Mouse (Mus musculus) intestine, embryonic 16.5 days (tissue): Measurements from ENCODE around the gene Hmces. TPM values are rescaled to one million over a fixed set of nuclear protein-coding genes. Genes with fewer than 3 reads are reported as not detected.

ENCODE experiments used
- ATAC-seq: fragments of 200-750 bp; cut with Nextera tagmentation; 2 replicates; pipeline ENCODE4 v1.8.0; 2017; ENCODE audit warnings: moderate TSS enrichment, moderate library complexity
- H3K27ac ChIP-seq: fragments of 300-500 bp; sonication (generic); 2 replicates; pipeline ENCODE4 v1.5.1; 2014; ENCODE audit warnings: mild to moderate bottlenecking, low read length
- H3K27me3 ChIP-seq: fragments of 300-500 bp; sonication (generic); replicated peaks from 2 replicates; pipeline ENCODE4 v1.6.1; 2014; ENCODE audit warnings: low read length, control low read depth, mixed read lengths; ENCODE audit not compliant: control insufficient read depth, insufficient read depth
- H3K36me3 ChIP-seq: fragments of 300-500 bp; sonication (generic); 2 replicates; pipeline ENCODE4 v1.6.1; 2014; ENCODE audit warnings: low read length, control low read depth; ENCODE audit not compliant: control insufficient read depth, insufficient read depth
- H3K4me1 ChIP-seq: fragments of 300-500 bp; sonication (generic); 2 replicates; pipeline ENCODE4 v1.6.1; 2014; ENCODE audit warnings: low read length, control low read depth, mixed read lengths; ENCODE audit not compliant: control insufficient read depth, insufficient read depth
- H3K4me2 ChIP-seq: fragments of 300-500 bp; sonication (generic); 2 replicates; pipeline ENCODE4 v1.6.1; 2014; ENCODE audit warnings: low read depth, low read length, control low read depth
- H3K4me3 ChIP-seq: fragments of 300-500 bp; sonication (generic); 2 replicates; pipeline ENCODE4 v1.5.1; 2014; ENCODE audit warnings: mild to moderate bottlenecking, low read length
- H3K9ac ChIP-seq: fragments of 300-500 bp; sonication (generic); 2 replicates; pipeline ENCODE4 v1.6.1; 2014; ENCODE audit warnings: low read depth, low read length
- H3K9me3 ChIP-seq: fragments of 300-500 bp; sonication (generic); 2 replicates; pipeline ENCODE4 v1.6.1; 2016; ENCODE audit warnings: low read length, control low read depth; ENCODE audit not compliant: control insufficient read depth
- WGBS: fragments of 180-500 bp; shearing (Covaris S2); extraction: QIAGEN DNeasy Blood & Tissue Kit; methylation state at CpG from one replicate; pipeline ENCODE4 v1.1.7; 2014; 5-methylcytosine and 5-hydroxymethylcytosine counted together
- polyA plus RNA-seq: library from polyadenylated mRNA; unstranded; fragments of >200 nt; fragmentation: Nextera tagmentation; extraction: Ambion mirVana; gene quantifications from 2 replicates; pipeline ENCODE4 v1.2.1, GENCODE M21; 2015

The Hmces gene
- polyA plus RNA-seq, 1 experiment from 2014 or later = 35.6 TPM

- peak overlapping the region; percentile 84 for H3K27ac ChIP-seq
- H3K36me3 ChIP-seq = no peaks in the 10 kb centered on the region
- H3K4me3 ChIP-seq = no peak overlapping the region
- peaks cover 9% of the 10 kb centered on the region; the same call in 1 of the 2 replicates for H3K4me1 ChIP-seq
- H3K9me3 ChIP-seq = no peaks in the 10 kb centered on the region; the same call in 1 of the 2 replicates
- no peaks in the 10 kb centered on the region for H3K27me3 ChIP-seq
- WGBS = 65% methylated on average over 7 of the region's 7 CpGs
- no peak overlapping the region for H3K9ac ChIP-seq
- peak; percentile 83 for ATAC-seq
- no peak overlapping the region; the same call in 1 of the 2 replicates for H3K4me2 ChIP-seq
Measured at GRCm38 (mm10) chr6:87875562-87875961, 38.2 kb upstream of the Hmces start.

- Histone ChIP-seq H3K9me3 (no peaks in the 10 kb centered on the region; the same call in 1 of the 2 replicates), H3K4me1 (peaks cover 9% of the 10 kb centered on the region; the same call in 1 of the 2 replicates), H3K27me3 (no peaks in the 10 kb centered on the region), H3K9ac (no peak overlapping the region), H3K4me2 (no peak overlapping the region), H3K27ac (peak overlapping the region; percentile 84), H3K36me3 (no peaks in the 10 kb centered on the region), H3K4me3 (no peak overlapping the region)
- WGBS = 71% methylated on average over 13 of the region's 13 CpGs
- ATAC-seq = no peak
Measured at GRCm38 (mm10) chr6:87876068-87876643, 37.6 kb upstream of the Hmces start.

- Histone ChIP-seq H3K27ac (no peak overlapping the region), H3K27me3 (no peaks in the 10 kb centered on the region), H3K9me3 (no peaks in the 10 kb centered on the region; the same call in 1 of the 2 replicates), H3K9ac (no peak overlapping the region), H3K4me3 (no peak overlapping the region), H3K36me3 (no peaks in the 10 kb centered on the region), H3K4me1 (peaks cover 9% of the 10 kb centered on the region; the same call in 1 of the 2 replicates), H3K4me2 (no peak overlapping the region)
- WGBS = 24% methylated on average over 4 of the region's 4 CpGs
- no peak for ATAC-seq
Measured at GRCm38 (mm10) chr6:87879010-87879409, 34.7 kb upstream of the Hmces start.

GRCm38 (mm10) chr6:87879628-87880027 is 34.1 kb upstream of the Hmces start:
- Histone ChIP-seq H3K27ac (no peak overlapping the region), H3K36me3 (no peaks in the 10 kb centered on the region), H3K4me3 (no peak overlapping the region), H3K4me2 (no peak overlapping the region), H3K27me3 (no peaks in the 10 kb centered on the region), H3K9me3 (no peaks in the 10 kb centered on the region), H3K4me1 (peaks cover 9% of the 10 kb centered on the region; the same call in 1 of the 2 replicates), H3K9ac (no peak overlapping the region)
- WGBS = 63% methylated on average over 3 of the region's 3 CpGs
- ATAC-seq = no peak

- Histone ChIP-seq H3K9ac (no peak overlapping the region), H3K27me3 (no peaks in the 10 kb centered on the region), H3K27ac (no peak overlapping the region), H3K4me2 (no peak overlapping the region), H3K36me3 (no peaks in the 10 kb centered on the region), H3K4me1 (peaks cover 9% of the 10 kb centered on the region; the same call in 1 of the 2 replicates), H3K4me3 (no peak overlapping the region), H3K9me3 (no peaks in the 10 kb centered on the region)
- 81% methylated on average over 3 of the region's 3 CpGs for WGBS
- no peak for ATAC-seq
Measured at GRCm38 (mm10) chr6:87882221-87882620, 31.5 kb upstream of the Hmces start.

- Histone ChIP-seq H3K9ac (no peak overlapping the region), H3K4me2 (no peak overlapping the region), H3K36me3 (no peaks in the 10 kb centered on the region), H3K27ac (no peak overlapping the region), H3K4me3 (no peak overlapping the region), H3K9me3 (no peaks in the 10 kb centered on the region), H3K4me1 (peaks cover 9% of the 10 kb centered on the region; the same call in 1 of the 2 replicates), H3K27me3 (no peaks in the 10 kb centered on the region)
- 75% methylated on average over 4 of the region's 4 CpGs for WGBS
- ATAC-seq = no peak
Measured at GRCm38 (mm10) chr6:87882816-87883215, 30.9 kb upstream of the Hmces start.

GRCm38 (mm10) chr6:87886721-87887120 is 27.0 kb upstream of the Hmces start:
- no peaks in the 10 kb centered on the region for H3K27me3 ChIP-seq
- H3K4me3 ChIP-seq = no peak overlapping the region
- no peak overlapping the region for H3K9ac ChIP-seq
- no peak overlapping the region for H3K4me2 ChIP-seq
- H3K9me3 ChIP-seq = no peaks in the 10 kb centered on the region
- WGBS = 38% methylated on average over 1 of the region's 1 CpGs
- no peak for ATAC-seq
- H3K4me1 ChIP-seq = peaks cover 10% of the 10 kb centered on the region
- peak overlapping the region; percentile 16; the same call in 1 of the 2 replicates for H3K27ac ChIP-seq
- H3K36me3 ChIP-seq = peaks cover 15% of the 10 kb centered on the region

GRCm38 (mm10) chr6:87887594-87888233 is 26.0 kb upstream of the Hmces start, which contains the start of gene Copg1:
Gene Copg1 (plus strand): TSS chr6:87887814.
- Histone ChIP-seq H3K4me3 (peak within 1 kb of the TSS; percentile 78), H3K9ac (peak within 1 kb of the TSS; percentile 81), H3K9me3 (no peaks in the 10 kb centered on the region), H3K36me3 (peaks cover 20% of the 10 kb centered on the region), H3K4me2 (peak within 1 kb of the TSS; percentile 51), H3K27me3 (no peaks in the 10 kb centered on the region), H3K4me1 (peaks cover 10% of the 10 kb centered on the region), H3K27ac (peak within 1 kb of the TSS; percentile 83)
- peak; percentile 94 for ATAC-seq
- WGBS = under 1% methylated on average over 31 of the region's 31 CpGs

- H3K9me3 ChIP-seq = no peaks in the 10 kb centered on the region
- no peak overlapping the region for H3K27ac ChIP-seq
- peaks cover 32% of the 10 kb centered on the region for H3K36me3 ChIP-seq
- H3K4me3 ChIP-seq = no peak overlapping the region
- ATAC-seq = no peak
- 87% methylated on average over 7 of the region's 7 CpGs for WGBS
- no peak overlapping the region for H3K9ac ChIP-seq
- no peaks in the 10 kb centered on the region for H3K27me3 ChIP-seq
- no peak overlapping the region for H3K4me2 ChIP-seq
- H3K4me1 ChIP-seq = peaks cover under 1% of the 10 kb centered on the region
Measured at GRCm38 (mm10) chr6:87893931-87894330, 19.8 kb upstream of the Hmces start.
